Mouse (Mus musculus) testis, adult 2 months (tissue): ENCODE results near the gene Bckdha. TPM values are rescaled to one million over a fixed set of nuclear protein-coding genes. Genes with fewer than 3 reads are reported as not detected.

Experiments
- H3K27ac ChIP-seq: fragments of 200-500 bp; 2 replicates; pipeline ENCODE4 v1.5.1; 2012; ENCODE audit warnings: low read depth, low read length; ENCODE audit not compliant: control insufficient read depth, insufficient read depth
- H3K27me3 ChIP-seq: fragments of 200-500 bp; 2 replicates; pipeline ENCODE4 v1.6.1; 2012; ENCODE audit warnings: mild to moderate bottlenecking, low read length, moderate library complexity; ENCODE audit not compliant: control insufficient read depth, insufficient read depth
- H3K36me3 ChIP-seq: fragments of 200-500 bp; 2 replicates; pipeline ENCODE4 v1.6.1; 2012; ENCODE audit warnings: mild to moderate bottlenecking, low read length; ENCODE audit not compliant: control insufficient read depth, insufficient read depth
- H3K4me1 ChIP-seq: fragments of 200-500 bp; 2 replicates; pipeline ENCODE4 v1.6.1; 2012; ENCODE audit warnings: low read length; ENCODE audit not compliant: control insufficient read depth, insufficient read depth
- H3K4me3 ChIP-seq: fragments of 200-500 bp; 2 replicates; pipeline ENCODE4 v1.5.1; 2012; ENCODE audit warnings: low read depth, mild to moderate bottlenecking, low read length, moderate library complexity, mixed read lengths; ENCODE audit not compliant: control insufficient read depth
- CTCF ChIP-seq: fragments of 200-500 bp; IDR thresholded peaks from 2 replicates; pipeline ENCODE4 v1.5.1; 2012; ENCODE audit warnings: low read depth, mild to moderate bottlenecking, inconsistent platforms, low read length, moderate library complexity; ENCODE audit not compliant: control insufficient read depth, insufficient read depth, insufficient replicate concordance
- POLR2A ChIP-seq: fragments of 200-500 bp; IDR thresholded peaks from 2 replicates; pipeline ENCODE4 v1.6.1; 2012; ENCODE audit warnings: low read depth, mild to moderate bottlenecking, inconsistent platforms, low read length, moderate library complexity; ENCODE audit not compliant: control insufficient read depth
- polyA plus RNA-seq: library from polyadenylated mRNA; depleted of rRNA; stranded (reverse); fragments of >200 nt; gene quantifications from 2 replicates; pipeline ENCODE4 v1.2.3, GENCODE M21; 2012; rRNA removed

The Bckdha gene
- polyA plus RNA-seq = 69.0 and 76.6 TPM in 2 replicates

DNA sequence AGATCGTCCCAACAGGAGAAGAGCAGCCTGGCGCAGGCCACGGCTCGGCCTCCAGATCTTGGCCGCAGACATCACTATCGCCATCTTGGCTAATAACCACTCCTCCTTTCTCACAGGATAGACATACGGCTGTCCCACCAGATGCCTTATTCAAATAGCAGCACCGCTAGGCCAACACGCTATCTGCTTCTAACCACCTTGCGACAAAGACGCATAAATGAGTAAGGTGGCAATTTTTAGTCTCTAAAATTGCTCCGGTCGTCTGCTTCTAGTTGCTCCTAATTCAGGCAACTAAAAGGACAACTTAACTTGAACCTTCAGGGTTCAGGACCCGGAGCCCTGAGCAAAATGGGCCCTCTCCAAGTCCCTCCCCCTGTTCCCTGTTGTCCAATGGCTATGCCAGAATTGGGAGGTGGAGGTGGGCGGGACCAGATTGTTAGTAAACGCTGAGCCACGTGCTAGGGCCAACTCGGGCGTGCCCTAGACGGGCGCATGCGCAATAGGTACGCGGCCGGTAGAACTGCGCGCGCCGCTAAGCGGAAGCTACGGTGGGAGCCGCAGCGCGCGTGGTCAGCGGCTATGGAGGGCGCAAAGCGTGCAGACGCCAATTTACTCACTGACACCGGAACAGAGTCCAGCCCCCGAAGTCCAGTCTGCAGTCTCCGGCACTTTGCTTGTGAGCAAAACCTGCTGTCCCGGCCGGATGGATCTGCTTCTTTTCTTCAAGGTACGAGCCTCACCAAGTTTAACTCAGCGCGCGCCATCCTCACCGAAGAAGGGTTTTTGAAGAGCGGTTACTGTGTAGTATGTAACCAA, at the start of gene Bckdha, which contains the start of gene Exosc5:
Gene Bckdha (minus strand): TSS at position 325 of the 816 bp plus-strand sequence.
Gene Exosc5 (plus strand): TSS at position 508 of the 816 bp plus-strand sequence.
- Histone ChIP-seq H3K4me1 (peaks cover 5% of the 10 kb centered on the region), H3K4me3 (peak within 1 kb of the TSS; percentile 96), H3K27me3 (no peaks in the 10 kb centered on the region), H3K36me3 (no peaks in the 10 kb centered on the region; the same call in 1 of the 2 replicates), H3K27ac (peak within 1 kb of the TSS; percentile 95)
- TF ChIP-seq POLR2A (peak; percentile 94), CTCF (no peak)

DNA sequence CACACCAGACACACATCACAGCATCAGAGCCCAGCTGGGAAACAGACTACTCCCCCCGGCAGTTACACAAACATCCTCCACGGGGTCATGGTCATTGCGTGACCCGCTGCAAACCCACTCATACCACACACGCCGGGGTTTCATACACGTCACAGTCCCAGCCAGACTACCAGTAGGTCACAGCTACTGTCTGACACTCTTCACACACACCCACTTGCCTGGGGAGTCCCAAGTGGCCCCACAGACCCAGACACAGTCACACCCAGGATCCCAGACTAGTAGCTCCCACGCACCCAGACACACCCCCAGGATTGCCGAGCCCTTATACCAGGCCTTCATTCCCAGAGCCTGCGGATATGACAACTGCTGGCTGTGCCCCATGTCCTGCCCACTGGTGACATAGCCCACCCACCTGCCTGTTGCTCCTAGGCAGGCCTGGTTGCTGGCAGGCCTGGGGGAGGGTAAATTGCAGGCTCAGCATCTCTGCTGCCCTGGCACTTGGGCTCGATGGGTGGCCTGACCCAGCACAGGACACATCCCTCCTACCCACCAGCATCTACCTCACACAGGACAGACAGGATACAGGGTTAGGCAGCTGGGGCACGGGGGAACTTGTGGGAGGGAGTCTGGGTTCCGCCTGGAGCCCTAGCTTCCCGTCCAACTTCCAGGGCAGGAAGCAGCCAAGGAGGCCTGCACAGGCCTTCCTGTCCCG, 49.0 kb upstream of the Bckdha start:
- H3K27me3 ChIP-seq = no peaks in the 10 kb centered on the region
- no peak overlapping the region for H3K4me3 ChIP-seq
- H3K4me1 ChIP-seq = peaks cover 19% of the 10 kb centered on the region
- TF ChIP-seq POLR2A = no peak
- TF ChIP-seq CTCF = no peak
- no peaks in the 10 kb centered on the region; the same call in 1 of the 2 replicates for H3K36me3 ChIP-seq
- peak overlapping the region; percentile 77 for H3K27ac ChIP-seq

DNA sequence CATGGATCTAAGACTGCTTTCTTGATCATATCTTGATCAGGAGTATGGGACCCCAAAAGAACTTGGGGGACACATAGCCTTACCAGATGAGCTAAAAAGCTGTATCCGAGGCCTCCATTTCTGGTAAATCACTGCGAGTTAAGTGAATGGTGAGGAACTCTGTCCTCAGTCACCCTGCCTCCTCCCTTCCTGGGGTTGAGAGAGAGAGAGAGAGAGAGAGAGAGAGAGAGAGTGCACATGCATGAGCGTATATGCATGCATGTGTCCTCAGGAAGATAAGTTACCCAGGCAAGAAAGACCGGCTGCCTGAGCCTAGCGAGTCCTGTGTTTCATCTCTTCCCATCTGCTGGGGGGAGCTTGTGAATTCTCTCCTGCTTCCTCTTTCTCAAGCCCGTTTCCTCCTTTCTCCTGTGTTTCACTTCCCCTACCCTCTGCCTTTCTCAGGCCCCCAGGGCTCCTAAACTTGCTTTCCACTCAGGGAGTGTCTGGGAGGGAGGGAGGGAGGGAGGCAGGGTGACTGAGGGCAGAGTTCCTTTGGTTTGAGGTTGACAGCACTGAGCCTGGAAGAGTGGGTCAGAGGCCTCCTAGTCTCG, 47.9 kb upstream of the Bckdha start:
- H3K27ac ChIP-seq = peak overlapping the region; percentile 19; the same call in 1 of the 2 replicates
- H3K4me1 ChIP-seq = peaks cover 19% of the 10 kb centered on the region

DNA sequence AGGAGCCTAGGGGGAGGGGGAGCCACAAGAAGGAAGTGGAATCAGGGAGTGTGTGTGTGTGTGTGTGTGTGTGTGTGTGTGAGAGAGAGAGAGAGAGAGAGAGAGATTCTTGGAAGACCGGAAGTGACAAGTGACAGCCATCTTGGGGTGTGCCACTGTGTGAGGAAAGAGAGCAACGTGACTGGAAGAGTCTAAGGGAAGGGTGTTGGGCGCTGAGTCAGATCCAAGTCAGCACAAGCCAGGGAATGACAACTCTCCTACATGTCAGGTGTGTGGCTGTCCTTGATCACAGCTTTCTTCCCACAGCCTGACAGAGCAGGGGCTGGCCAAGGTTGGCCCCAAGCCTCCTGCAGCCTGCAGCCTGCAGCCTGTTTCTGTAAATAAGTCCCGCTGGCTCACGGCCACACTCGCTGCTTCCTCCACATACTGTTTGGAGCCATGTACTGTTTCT, 47.0 kb upstream of the Bckdha start:
- Histone ChIP-seq H3K4me1 (peaks cover 20% of the 10 kb centered on the region), H3K27ac (0 out of 2 replicates have a peak overlapping the region, but pooled peaks have one; percentile 14), H3K27me3 (no peaks in the 10 kb centered on the region), H3K36me3 (no peaks in the 10 kb centered on the region), H3K4me3 (no peak overlapping the region)
- TF ChIP-seq POLR2A (no peak), CTCF (no peak)

More for the DNA sequence above, 47.9 kb upstream of the Bckdha start:
- no peaks in the 10 kb centered on the region for H3K36me3 ChIP-seq
- TF ChIP-seq CTCF (no peak), POLR2A (no peak)
- no peak overlapping the region for H3K4me3 ChIP-seq
- H3K27me3 ChIP-seq = no peaks in the 10 kb centered on the region

DNA sequence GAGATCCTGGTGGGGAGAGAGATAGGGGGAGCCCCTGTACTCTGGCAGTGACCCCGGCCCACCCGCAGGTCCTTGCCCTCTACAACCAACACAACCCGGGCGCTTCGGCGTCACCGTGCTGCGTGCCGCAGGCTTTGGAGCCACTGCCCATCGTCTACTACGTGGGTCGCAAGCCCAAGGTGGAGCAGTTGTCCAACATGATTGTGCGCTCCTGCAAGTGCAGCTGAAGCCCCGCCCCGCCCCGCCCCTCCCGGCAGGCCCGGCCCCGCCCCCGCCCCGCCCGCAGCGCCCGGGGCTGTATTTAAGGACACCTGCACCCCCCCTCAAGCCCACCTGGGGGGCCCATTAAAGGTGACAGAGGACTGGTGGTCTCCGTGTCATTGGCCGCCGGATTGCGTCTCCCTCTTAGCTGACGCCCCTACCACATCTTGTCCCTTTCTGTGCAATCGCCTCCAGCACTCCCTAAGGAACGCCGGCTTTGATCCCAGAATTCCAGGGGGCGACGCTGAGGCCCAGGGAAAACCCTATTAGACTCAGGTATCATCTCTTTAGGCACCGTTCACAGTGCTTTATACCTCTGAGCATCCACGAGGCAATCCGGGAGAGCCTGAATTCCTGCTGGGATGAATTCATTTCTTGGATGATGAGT, 46.1 kb upstream of the Bckdha start:
- H3K4me1 ChIP-seq = peaks cover 21% of the 10 kb centered on the region

DNA sequence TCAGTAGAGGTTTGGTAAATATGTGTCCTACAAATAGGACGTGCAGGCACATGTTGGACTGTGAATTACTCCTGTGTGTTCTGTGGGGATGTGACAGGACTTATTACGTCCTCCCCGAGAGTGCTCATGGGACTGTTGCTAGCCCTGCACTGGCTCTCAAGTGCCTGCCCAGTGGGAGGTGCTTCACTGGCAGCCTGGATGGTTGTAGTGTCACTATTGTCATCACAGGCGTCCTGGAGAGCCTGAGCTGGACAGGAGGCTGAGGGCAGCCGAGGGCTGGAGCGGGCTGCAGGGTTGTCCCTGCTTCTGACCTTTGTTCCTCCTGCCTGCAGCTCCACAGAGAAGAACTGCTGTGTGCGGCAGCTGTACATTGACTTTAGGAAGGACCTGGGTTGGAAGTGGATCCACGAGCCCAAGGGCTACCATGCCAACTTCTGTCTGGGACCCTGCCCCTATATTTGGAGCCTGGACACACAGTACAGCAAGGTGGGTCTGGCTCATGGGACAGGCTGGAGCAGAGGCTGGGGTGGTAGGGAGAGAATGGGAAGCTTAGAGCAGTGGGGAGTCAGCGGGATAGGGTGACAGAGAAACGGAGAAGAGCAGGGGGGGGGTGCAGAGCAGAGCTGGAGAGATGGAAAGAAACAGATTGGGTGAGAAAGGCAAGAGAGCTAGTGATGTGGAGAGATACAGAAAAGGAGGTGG, 45.2 kb upstream of the Bckdha start:
- H3K4me1 ChIP-seq = peaks cover 19% of the 10 kb centered on the region
- no peaks in the 10 kb centered on the region for H3K27me3 ChIP-seq
- no peak overlapping the region for H3K27ac ChIP-seq
- no peak overlapping the region for H3K4me3 ChIP-seq
- no peak for TF ChIP-seq POLR2A
- TF ChIP-seq CTCF = no peak
- H3K36me3 ChIP-seq = no peaks in the 10 kb centered on the region

More for the DNA sequence above, 46.1 kb upstream of the Bckdha start:
- no peaks in the 10 kb centered on the region for H3K27me3 ChIP-seq
- no peak overlapping the region; the same call in 1 of the 2 replicates for H3K4me3 ChIP-seq
- H3K36me3 ChIP-seq = no peaks in the 10 kb centered on the region
- no peak overlapping the region for H3K27ac ChIP-seq
- TF ChIP-seq POLR2A (no peak), CTCF (no peak)
